Mouse (Mus musculus): ENCODE measurements at regions not wholly inside any gene's neighbourhood (a gene's known extent, or its start where the extent isn't known, plus 50 kb on each side); places are given as distances from the start of the nearest gene placed in this dataset.

GRCm38 (mm10) chr12:80017376-80017929 is 95.4 kb downstream of the Zfp36l1 start:
- DNase-seq (ENCODE audit: low spot score), result no peak

GRCm38 (mm10) chr12:80015938-80016337 is 96.9 kb downstream of the Zfp36l1 start:
- no peak for DNase-seq (ENCODE audit: low spot score)

GRCm38 (mm10) chr12:80014598-80014983 is 98.2 kb downstream of the Zfp36l1 start:
- DNase-seq (ENCODE audit: low spot score), result no peak

- DNase-seq (ENCODE audit: low spot score), result peak; percentile 24
Observed at GRCm38 (mm10) chr12:80013904-80014597, 98.8 kb downstream of the Zfp36l1 start.

- DNase-seq (ENCODE audit: low spot score), result no peak
Observed at GRCm38 (mm10) chr12:80013577-80013903, 99.3 kb downstream of the Zfp36l1 start.

GRCm38 (mm10) chr12:80011916-80012315 is 100.9 kb downstream of the Zfp36l1 start:
- DNase-seq (ENCODE audit: low spot score), result no peak

GRCm38 (mm10) chr12:80010947-80011346 is 101.9 kb downstream of the Zfp36l1 start:
- DNase-seq (ENCODE audit: low spot score), result no peak

- no peak for DNase-seq (ENCODE audit: low spot score)
Observed at GRCm38 (mm10) chr12:80010220-80010619, 102.6 kb downstream of the Zfp36l1 start.

GRCm38 (mm10) chr12:80007849-80008248 is 105.0 kb downstream of the Zfp36l1 start:
- no peak for DNase-seq (ENCODE audit: low spot score)

GRCm38 (mm10) chr12:80005227-80005919 is 107.4 kb downstream of the Zfp36l1 start:
- DNase-seq (ENCODE audit: low spot score), result no peak

- no peak for DNase-seq (ENCODE audit: low spot score)
Observed at GRCm38 (mm10) chr12:80004575-80004974, 108.2 kb downstream of the Zfp36l1 start.

GRCm38 (mm10) chr12:80003486-80003885 is 109.3 kb downstream of the Zfp36l1 start:
- DNase-seq (ENCODE audit: low spot score), result no peak

- no peak for DNase-seq (ENCODE audit: low spot score)
Observed at GRCm38 (mm10) chr12:80002474-80003125, 110.2 kb downstream of the Zfp36l1 start.

GRCm38 (mm10) chr12:80001794-80002193 is 111.0 kb downstream of the Zfp36l1 start:
- DNase-seq (ENCODE audit: low spot score), result no peak

- DNase-seq (ENCODE audit: low spot score), result no peak
Observed at GRCm38 (mm10) chr12:79999868-80000370, 112.9 kb downstream of the Zfp36l1 start.

GRCm38 (mm10) chr12:79998788-79999187 is 114.0 kb downstream of the Zfp36l1 start:
- no peak for DNase-seq (ENCODE audit: low spot score)

- DNase-seq (ENCODE audit: low spot score), result no peak
Observed at GRCm38 (mm10) chr12:79998339-79998738, 114.5 kb downstream of the Zfp36l1 start.

GRCm38 (mm10) chr12:79997201-79997600 is 115.6 kb downstream of the Zfp36l1 start:
- no peak for DNase-seq (ENCODE audit: low spot score)

- DNase-seq (ENCODE audit: low spot score), result no peak
Observed at GRCm38 (mm10) chr12:79995521-79996094, 117.2 kb downstream of the Zfp36l1 start.

GRCm38 (mm10) chr12:79993821-79994571 is 118.8 kb downstream of the Zfp36l1 start:
- DNase-seq (ENCODE audit: low spot score), result peak; percentile 61

GRCm38 (mm10) chr12:79991279-79991678 is 121.5 kb downstream of the Zfp36l1 start:
- DNase-seq (ENCODE audit: low spot score), result no peak

- DNase-seq (ENCODE audit: low spot score), result no peak
Observed at GRCm38 (mm10) chr12:79990751-79991150, 122.1 kb downstream of the Zfp36l1 start.
